In genomic region chr7:78719117-78719516, GRCm38 (mm10) we compare ENCODE assay signal across 12 mouse cellular contexts. TPM values are rescaled to one million over a fixed set of nuclear protein-coding genes. Genes with fewer than 3 reads are reported as not detected.
DNase-seq lines count a peak whose midpoint lies in the region; ATAC-seq and TF ChIP-seq lines count a peak whose summit lies in the region.
"Had no signal": no experiment of that assay in that cellular context is flagged by ENCODE, and none has a peak within 500 bp of the region (broad histone marks: within the 10 kb centered on the region; RNA-seq: fewer than 3 reads in every experiment).

No protein-coding gene starts in this region.

- no peaks in the 10 kb centered on the region for H3K27me3 ChIP-seq in forebrain, embryonic 14.5 days (replicated peaks; ENCODE audit: control insufficient read depth, insufficient read depth, low read length)
- H3K27me3 ChIP-seq in forebrain, embryonic 13.5 days = no peaks in the 10 kb centered on the region
- H3K27me3 ChIP-seq in lung, embryonic 14.5 days (ENCODE audit: insufficient read depth, low read length) = no peaks in the 10 kb centered on the region

- H3K9me3 ChIP-seq in forebrain, embryonic 14.5 days (replicated peaks; ENCODE audit: control insufficient read depth, low read length) = no peaks in the 10 kb centered on the region
- no peaks in the 10 kb centered on the region for H3K9me3 ChIP-seq in forebrain, embryonic 13.5 days (replicated peaks)
- no peaks in the 10 kb centered on the region for H3K9me3 ChIP-seq in lung, embryonic 14.5 days (ENCODE audit: low read depth, low read length)

- no peak for ATAC-seq in forebrain, embryonic 14.5 days
- ATAC-seq in forebrain, embryonic 13.5 days = no peak
- ATAC-seq in lung, embryonic 14.5 days (ENCODE audit: insufficient read depth) = no peak
- ATAC-seq in inflammation-experienced regulatory T-cells, adult 6 months = peak; percentile 57

- no peak overlapping the region for H3K4me2 ChIP-seq in forebrain, embryonic 14.5 days (ENCODE audit: low read length)
- H3K4me2 ChIP-seq in forebrain, embryonic 13.5 days = no peak overlapping the region
- no peak overlapping the region for H3K4me2 ChIP-seq in lung, embryonic 14.5 days
- H3K4me2 ChIP-seq: hindbrain, embryonic 14.5 days; liver, embryonic 11.5 days had no signal

- DNase-seq in forebrain, embryonic 14.5 days (ENCODE audit: low spot score) = peak; percentile 6
- DNase-seq in lung, embryonic 14.5 days = peak; percentile 6
- no peak for DNase-seq in lung, postnatal 14 days
- peak; percentile 90 for DNase-seq in thymus, postnatal 0 days (ENCODE audit: low spot score)
- DNase-seq in adrenal gland, postnatal 10 days = no peak
- no peak for DNase-seq in cerebellum, postnatal 10 days
- DNase-seq: gastrocnemius, postnatal 25 days; retina, postnatal 1 day had no signal

- no peaks in the 10 kb centered on the region for H3K36me3 ChIP-seq in forebrain, embryonic 14.5 days (ENCODE audit: control insufficient read depth, insufficient read depth, low read length)
- no peaks in the 10 kb centered on the region for H3K36me3 ChIP-seq in forebrain, embryonic 13.5 days (ENCODE audit: poor library complexity, severe bottlenecking)
- H3K36me3 ChIP-seq in lung, embryonic 14.5 days (ENCODE audit: insufficient read depth) = no peaks in the 10 kb centered on the region

- 80% methylated on average over 5 of the region's 5 CpGs for WGBS in forebrain, embryonic 14.5 days
- WGBS in forebrain, embryonic 13.5 days = 85% methylated on average over 3 of the region's 5 CpGs
- WGBS in lung, embryonic 14.5 days = 58% methylated on average over 5 of the region's 5 CpGs

- TF ChIP-seq CTCF in lung, embryonic 14.5 days (IDR thresholded peaks at IDR 0.05; ENCODE audit: low read depth) = no peak

- no peaks in the 10 kb centered on the region for H3K4me1 ChIP-seq in forebrain, embryonic 14.5 days (ENCODE audit: control insufficient read depth, insufficient read depth, low read length)
- no peaks in the 10 kb centered on the region for H3K4me1 ChIP-seq in forebrain, embryonic 13.5 days
- H3K4me1 ChIP-seq in lung, embryonic 14.5 days (ENCODE audit: insufficient read depth) = no peaks in the 10 kb centered on the region

- H3K9ac ChIP-seq in forebrain, embryonic 14.5 days (ENCODE audit: low read length) = no peak overlapping the region
- no peak overlapping the region for H3K9ac ChIP-seq in forebrain, embryonic 13.5 days
- H3K9ac ChIP-seq in lung, embryonic 14.5 days = no peak overlapping the region
- H3K9ac ChIP-seq: hindbrain, embryonic 14.5 days had no signal

- H3K4me3 ChIP-seq in forebrain, embryonic 14.5 days (ENCODE audit: low read depth, low read length) = no peak overlapping the region
- H3K4me3 ChIP-seq in forebrain, embryonic 13.5 days = no peak overlapping the region
- H3K4me3 ChIP-seq in lung, embryonic 14.5 days (ENCODE audit: low read depth, low read length) = no peak overlapping the region

- H3K27ac ChIP-seq in forebrain, embryonic 14.5 days (ENCODE audit: low read depth, low read length) = no peak overlapping the region
- no peak overlapping the region for H3K27ac ChIP-seq in forebrain, embryonic 13.5 days
- no peak overlapping the region for H3K27ac ChIP-seq in lung, embryonic 14.5 days (ENCODE audit: low read depth)
- H3K27ac ChIP-seq: hindbrain, embryonic 14.5 days had no signal

RNA-seq across cellular contexts. Expression of gene Ntrk3, which starts 18.7 kb away (rescaled TPM):
- polyA plus RNA-seq in forebrain, embryonic 14.5 days (2014; fragmentation: Nextera tagmentation; extraction: Ambion mirVana) = 16.4 and 21.6 TPM in 2 replicates
- polyA plus RNA-seq in forebrain, embryonic 13.5 days (2015; fragmentation: Nextera tagmentation; extraction: Ambion mirVana) = 16.6 and 18.8 TPM in 2 replicates
- 0.36 and 1.1 TPM in 2 replicates for polyA plus RNA-seq in lung, embryonic 14.5 days (2014; fragmentation: Nextera tagmentation; extraction: Ambion mirVana)
- 10 to 100 TPM in 2 of 3 experiments, 1 to 10 TPM in 1; 9.2 to 15.0 (median 13.5) TPM for polyA plus RNA-seq in inflammation-experienced regulatory T-cells, adult 6 months (2017; shearing (Covaris generic))
- polyA plus RNA-seq in thymus, postnatal 0 days (2015; fragmentation: Nextera tagmentation; extraction: Ambion mirVana) = 56.4 and 75.0 TPM in 2 replicates
- total RNA-seq in adrenal gland, postnatal 10 days (2021) = 10 to 100 TPM; 26.7 to 52.1 TPM

Comparison
In these comparisons a context has a peak if more than half of its experiments do, and no peak if none do; other contexts are left out.
1. DNase-seq: peak in forebrain, embryonic 14.5 days (single experiment), lung, embryonic 14.5 days (single experiment) and thymus, postnatal 0 days (single experiment); none in lung, postnatal 14 days (single experiment), adrenal gland, postnatal 10 days (single experiment) and cerebellum, postnatal 10 days (0 of 2).